Mouse (Mus musculus) frontal cortex, postnatal 14 days (tissue): ENCODE data around the gene Nadsyn1.

Experiments used
- DNase-seq, 2 experiments: peaks; one replicate each; pipeline ENCODE4 v3.0.0; 2022; ENCODE audit warnings: low spot score in 2 of 2

Nadsyn1 gene

DNA sequence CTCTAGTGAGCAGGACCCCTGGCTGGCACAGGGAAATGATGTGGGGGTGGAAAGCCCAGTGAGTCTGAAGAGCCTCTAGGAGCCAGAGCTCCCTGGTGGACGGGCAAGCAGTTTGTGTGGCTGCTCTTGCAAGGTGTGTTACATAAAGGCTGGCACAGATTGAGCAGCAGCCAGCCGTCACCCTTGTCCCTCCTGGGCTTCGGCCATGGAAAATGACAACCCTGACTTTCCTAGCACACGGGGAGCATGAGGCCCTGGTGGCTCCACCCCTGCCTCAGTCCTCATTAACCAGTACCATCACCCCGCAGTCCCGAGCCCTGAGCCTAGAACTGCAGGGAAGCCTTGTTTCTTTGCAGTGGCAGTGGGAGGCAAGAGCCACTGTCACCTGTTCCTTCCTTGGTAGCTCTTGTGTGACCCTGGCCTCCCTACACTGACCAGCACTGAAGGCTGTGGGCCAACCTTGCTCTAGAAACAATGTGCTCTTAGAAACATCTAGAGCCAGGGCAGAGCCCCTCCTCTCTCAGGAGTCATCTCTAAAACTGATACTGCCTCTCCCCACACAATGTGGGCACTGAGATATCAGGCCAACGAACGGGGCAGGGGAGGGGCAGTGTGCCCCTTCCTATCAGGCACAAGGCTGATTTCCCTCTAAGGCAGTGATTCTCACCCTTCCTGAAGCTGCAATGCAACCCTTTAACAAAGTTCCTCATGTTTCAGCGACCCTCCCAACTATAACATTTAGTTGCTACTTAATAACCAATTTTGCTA is 67.1 kb downstream of the Nadsyn1 start:
- no peak for DNase-seq

DNA sequence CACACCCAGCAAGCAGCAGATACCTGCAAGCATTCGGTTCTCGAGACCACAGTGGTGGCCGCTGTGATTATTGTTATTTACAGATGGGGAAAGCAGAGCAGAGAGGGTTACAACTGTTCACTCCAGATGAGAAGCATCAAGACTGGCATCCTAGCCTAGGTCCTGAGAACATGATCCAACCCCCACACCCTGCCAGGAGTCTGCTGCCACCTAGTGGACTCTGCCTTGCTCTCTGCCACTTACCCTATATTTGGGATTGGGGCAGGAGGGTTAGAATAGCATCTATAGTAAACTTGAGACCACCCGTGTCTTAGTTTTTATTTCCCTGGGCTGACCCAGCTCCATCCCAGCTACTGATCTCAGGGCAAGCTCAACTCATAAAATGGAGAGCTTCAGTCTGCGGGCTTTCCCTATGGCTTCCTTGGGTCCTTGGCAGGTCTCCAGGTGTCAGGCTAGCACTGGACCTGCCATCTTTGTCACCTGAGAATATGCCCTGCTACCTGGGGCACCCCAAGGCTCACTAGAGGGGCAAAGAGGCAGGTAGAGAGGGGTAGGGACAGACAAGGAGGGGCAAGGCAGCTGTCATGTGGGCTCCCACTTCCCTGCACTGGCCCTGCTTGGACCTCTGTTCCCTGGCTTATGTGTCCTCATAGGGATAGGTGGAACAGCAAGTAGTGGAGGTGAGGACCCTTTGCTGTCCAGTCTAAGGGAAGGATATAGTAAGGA is 68.5 kb downstream of the Nadsyn1 start:
- DNase-seq: no peak

DNA sequence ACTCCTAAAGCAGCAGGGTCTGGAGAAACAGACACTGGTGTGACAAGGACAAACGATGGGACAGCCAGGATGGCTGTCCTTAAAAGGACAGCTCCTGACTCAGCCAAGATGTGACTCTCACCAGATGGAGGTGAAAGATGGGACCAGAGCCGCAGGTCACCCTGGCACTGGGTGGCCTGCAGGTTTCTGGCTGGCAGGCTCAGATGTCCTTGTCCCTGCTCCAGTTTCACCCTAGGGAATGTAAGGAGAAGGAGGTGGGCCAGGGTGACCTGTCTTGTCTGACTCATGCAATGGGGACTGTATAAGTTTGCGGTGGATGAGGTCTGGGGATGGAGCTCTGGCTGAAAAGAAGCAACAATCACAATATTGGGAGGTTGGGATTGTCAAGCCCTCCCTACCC is 70.0 kb downstream of the Nadsyn1 start:
- DNase-seq: no peak

DNA sequence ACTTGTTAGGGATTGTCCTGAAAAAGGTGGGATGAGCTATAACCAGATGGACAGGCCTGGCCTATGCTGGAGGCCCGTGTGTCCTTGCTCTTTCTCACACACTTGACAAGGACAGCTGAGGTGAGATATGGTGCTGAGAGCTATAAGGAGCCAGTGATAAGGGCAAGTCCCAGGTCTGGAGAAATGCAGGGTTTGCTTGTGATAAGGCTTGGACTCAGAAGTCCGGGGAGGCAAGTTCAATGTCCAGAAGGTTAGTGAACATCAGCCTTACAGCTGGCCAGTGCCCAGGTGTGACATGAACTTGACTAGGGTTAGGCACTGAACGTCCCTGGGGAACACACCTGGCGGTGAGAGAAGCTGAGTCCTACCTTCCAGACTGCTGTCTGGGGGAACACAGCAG is 70.6 kb downstream of the Nadsyn1 start:
- DNase-seq: no peak

DNA sequence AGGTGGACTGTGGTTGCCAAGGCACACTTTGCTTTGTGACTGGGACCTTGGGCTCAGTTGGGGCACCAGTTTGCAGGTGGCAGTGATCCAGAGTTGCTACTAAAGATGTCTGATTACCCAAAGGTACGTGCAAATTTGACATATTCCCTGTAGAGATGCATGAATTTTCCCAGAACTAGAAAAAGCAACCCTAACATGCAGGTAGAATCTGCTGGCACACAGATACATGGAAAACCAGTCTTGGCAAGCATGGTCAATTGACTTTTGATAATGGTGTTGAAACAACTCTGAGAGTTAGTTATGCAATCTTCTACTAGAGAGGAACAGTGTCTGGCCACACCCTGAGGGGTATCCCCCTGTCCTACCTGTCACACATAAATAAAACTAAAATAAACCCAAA is 71.3 kb downstream of the Nadsyn1 start:
- DNase-seq: no peak

DNA sequence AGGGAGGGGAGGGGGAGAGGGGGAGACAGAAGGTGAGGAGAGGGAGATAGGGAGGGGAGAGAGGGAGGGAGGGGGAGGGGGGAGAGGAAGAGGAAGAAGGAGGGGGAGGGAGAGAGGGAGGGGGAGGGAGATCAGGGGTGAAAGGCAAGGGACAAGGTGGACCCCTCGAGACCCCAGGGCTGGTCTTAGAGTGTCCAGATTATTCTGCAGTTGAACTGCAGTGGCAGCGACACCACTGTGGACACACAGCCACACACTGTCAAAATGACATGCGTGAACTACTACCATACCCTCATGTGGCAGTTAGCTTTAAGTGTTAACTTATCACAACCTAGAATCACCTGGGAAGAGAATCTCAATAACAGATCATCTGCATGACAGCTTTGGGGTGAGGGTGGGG is 73.6 kb downstream of the Nadsyn1 start:
- DNase-seq: no peak

DNA sequence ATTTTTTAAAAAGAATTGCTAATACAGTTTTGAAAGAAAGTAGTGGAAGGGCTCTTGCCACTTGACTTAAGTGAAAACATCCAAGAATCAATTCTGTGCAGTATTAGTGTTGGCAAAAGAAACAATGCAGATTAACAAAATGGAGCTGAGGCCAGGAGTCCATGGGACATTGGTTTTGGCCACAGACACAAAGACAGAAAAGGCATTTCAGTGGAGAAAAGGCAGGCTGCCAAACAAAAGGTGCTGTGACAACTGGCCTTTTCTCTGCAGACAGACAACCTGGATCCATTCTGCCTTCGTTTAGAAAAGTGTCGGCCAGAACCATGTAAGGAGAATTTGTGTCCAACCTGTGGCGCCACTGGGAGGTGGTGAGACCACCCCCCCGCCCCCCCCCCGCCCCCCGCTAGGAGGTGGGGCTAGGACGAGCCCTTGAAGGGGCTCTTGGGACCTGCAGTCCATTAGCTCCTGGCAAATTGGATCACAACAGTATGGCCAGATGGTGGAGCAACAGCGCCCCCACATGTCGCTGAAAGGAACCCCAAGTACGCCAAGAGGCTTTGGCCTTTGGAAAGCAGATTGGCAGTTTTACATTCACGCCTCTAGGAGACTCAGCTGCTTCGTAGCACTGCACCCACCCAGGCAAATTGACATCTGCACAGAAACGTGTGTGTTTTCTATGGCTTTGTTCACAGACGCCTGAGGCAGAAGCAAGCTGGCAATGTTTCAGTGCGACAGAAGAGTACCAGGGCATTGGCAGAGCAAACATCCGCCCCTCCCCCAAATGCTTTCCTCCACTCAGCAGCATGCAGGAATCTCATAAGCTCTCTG is 74.4 kb downstream of the Nadsyn1 start:
- DNase-seq: peak; percentile 84 to 86
